Mouse (Mus musculus): ENCODE results near the gene Ibsp. TPM values are rescaled to one million over a fixed set of nuclear protein-coding genes. Genes with fewer than 3 reads are reported as not detected.

Gene Ibsp
- polyA plus RNA-seq, 1 experiment: not detected

GRCm38 (mm10) chr5:104334516-104334915 is 35.5 kb downstream of the Ibsp start:
- no peak for TF ChIP-seq GATA1 (IDR thresholded peaks at IDR 0.05; ENCODE audit: low read length)

GRCm38 (mm10) chr5:104335962-104336361 is 37.0 kb downstream of the Ibsp start:
- TF ChIP-seq GATA1 (IDR thresholded peaks at IDR 0.05; ENCODE audit: low read length): no peak

GRCm38 (mm10) chr5:104337491-104337890 is 38.5 kb downstream of the Ibsp start:
- TF ChIP-seq GATA1 (IDR thresholded peaks at IDR 0.05; ENCODE audit: low read length): no peak

GRCm38 (mm10) chr5:104339009-104339408 is 40.0 kb downstream of the Ibsp start:
- no peak for TF ChIP-seq GATA1 (IDR thresholded peaks at IDR 0.05; ENCODE audit: low read length)

- TF ChIP-seq GATA1 (IDR thresholded peaks at IDR 0.05; ENCODE audit: low read length): no peak
These were observed 40.9 kb downstream of the Ibsp start for GRCm38 (mm10) chr5:104339706-104340512.

GRCm38 (mm10) chr5:104340513-104340829 is 41.5 kb downstream of the Ibsp start:
- no peak for TF ChIP-seq GATA1 (IDR thresholded peaks at IDR 0.05; ENCODE audit: low read length)

- no peak for TF ChIP-seq GATA1 (IDR thresholded peaks at IDR 0.05; ENCODE audit: low read length)
These were observed 43.9 kb downstream of the Ibsp start for GRCm38 (mm10) chr5:104342881-104343280.

GRCm38 (mm10) chr5:104344526-104345240 is 45.7 kb downstream of the Ibsp start:
- no peak for TF ChIP-seq GATA1 (IDR thresholded peaks at IDR 0.05; ENCODE audit: low read length)

- no peak for TF ChIP-seq GATA1 (IDR thresholded peaks at IDR 0.05; ENCODE audit: low read length)
These were observed 46.3 kb downstream of the Ibsp start for GRCm38 (mm10) chr5:104345241-104345630.

GRCm38 (mm10) chr5:104351041-104351440 is 52.1 kb downstream of the Ibsp start:
- no peak for TF ChIP-seq GATA1 (IDR thresholded peaks at IDR 0.05; ENCODE audit: low read length)

GRCm38 (mm10) chr5:104351874-104352273 is 52.9 kb downstream of the Ibsp start:
- no peak for TF ChIP-seq GATA1 (IDR thresholded peaks at IDR 0.05; ENCODE audit: low read length)

- TF ChIP-seq GATA1 (IDR thresholded peaks at IDR 0.05; ENCODE audit: low read length): no peak
These were observed 58.6 kb downstream of the Ibsp start for GRCm38 (mm10) chr5:104357575-104357974.

- TF ChIP-seq GATA1 (IDR thresholded peaks at IDR 0.05; ENCODE audit: low read length): no peak
These were observed 59.6 kb downstream of the Ibsp start for GRCm38 (mm10) chr5:104358592-104358991.

GRCm38 (mm10) chr5:104359257-104359656 is 60.3 kb downstream of the Ibsp start:
- TF ChIP-seq GATA1 (IDR thresholded peaks at IDR 0.05; ENCODE audit: low read length): no peak

Other genes with a start within 250 kb of the Ibsp start
- gene Gm17660, start 221.6 kb upstream of the Ibsp start, polyA plus RNA-seq (2012): not detected in 2 replicates
- not detected in 2 replicates for gene Sparcl1, start 185.4 kb upstream of the Ibsp start, polyA plus RNA-seq (2012)
- not detected in 2 replicates for gene Dspp, start 128.5 kb upstream of the Ibsp start, polyA plus RNA-seq (2012)
- gene Dmp1, start 96.6 kb upstream of the Ibsp start, polyA plus RNA-seq (2012): not detected in 2 replicates
- not detected in 2 replicates for gene Mepe, start 26.2 kb downstream of the Ibsp start, polyA plus RNA-seq (2012)
- not detected in 2 replicates for gene Spp1, start 135.9 kb downstream of the Ibsp start, polyA plus RNA-seq (2012)
- gene Pkd2, start 160.3 kb downstream of the Ibsp start, polyA plus RNA-seq (2012): not detected in 2 replicates
- 2.8 and 3.9 TPM in 2 replicates for gene BC005561, start 209.2 kb downstream of the Ibsp start, polyA plus RNA-seq (2012)